Comparison of ENCODE assay signal across 9 mouse cellular contexts in the genomic region with DNA sequence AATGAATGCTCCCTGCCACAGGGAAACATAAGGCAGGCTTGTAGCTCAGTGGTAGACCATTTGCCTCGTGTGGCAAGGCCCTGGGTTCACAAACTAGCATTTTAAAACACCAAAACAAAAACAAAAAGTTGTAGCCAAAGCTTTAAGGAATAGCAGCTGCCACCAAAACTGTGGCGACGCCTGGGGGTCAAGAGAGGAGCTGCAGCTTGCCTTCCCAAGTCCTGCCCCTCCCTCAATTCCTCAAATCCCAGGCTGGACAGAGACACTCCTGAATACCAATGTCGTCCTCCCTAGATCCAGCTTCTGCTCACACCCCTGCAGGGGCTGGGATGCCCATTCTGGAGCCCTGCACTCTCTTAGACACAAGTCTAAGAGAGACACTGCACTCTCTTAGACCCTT. TPM values are rescaled to one million over a fixed set of nuclear protein-coding genes. Genes with fewer than 3 reads are reported as not detected.
DNase-seq lines count a peak whose midpoint lies in the region; ATAC-seq and TF ChIP-seq lines count a peak whose summit lies in the region.
"Had no signal": no experiment of that assay in that cellular context is flagged by ENCODE, and none has a peak within 500 bp of the region (broad histone marks: within the 10 kb centered on the region; RNA-seq: fewer than 3 reads in every experiment).

No protein-coding gene starts in this region.

- H3K9ac ChIP-seq in kidney, postnatal 0 days (ENCODE audit: low read depth, low read length) = no peak overlapping the region
- no peak overlapping the region for H3K9ac ChIP-seq in embryonic facial prominence, embryonic 11.5 days (replicated peaks; ENCODE audit: low read length)
- H3K9ac ChIP-seq in midbrain, embryonic 13.5 days (replicated peaks) = no peak overlapping the region

- H3K36me3 ChIP-seq in kidney, postnatal 0 days (ENCODE audit: insufficient read depth, low read length) = no peaks in the 10 kb centered on the region
- no peaks in the 10 kb centered on the region for H3K36me3 ChIP-seq in thymus, adult 2 months (ENCODE audit: control insufficient read depth, insufficient read depth, low read length)
- no peaks in the 10 kb centered on the region for H3K36me3 ChIP-seq in embryonic facial prominence, embryonic 11.5 days (replicated peaks; ENCODE audit: control insufficient read depth, insufficient read depth, low read depth, low read length)
- H3K36me3 ChIP-seq in midbrain, embryonic 13.5 days = no peaks in the 10 kb centered on the region
- H3K36me3 ChIP-seq: hindbrain, embryonic 10.5 days had no signal

- no peak overlapping the region for H3K4me3 ChIP-seq in kidney, postnatal 0 days (replicated peaks; ENCODE audit: low read depth, low read length)
- H3K4me3 ChIP-seq in thymus, adult 2 months (ENCODE audit: control insufficient read depth, insufficient read depth, low read length) = no peak overlapping the region
- H3K4me3 ChIP-seq in embryonic facial prominence, embryonic 11.5 days (ENCODE audit: low read depth, low read length) = no peak overlapping the region
- no peak overlapping the region for H3K4me3 ChIP-seq in midbrain, embryonic 13.5 days (replicated peaks)
- H3K4me3 ChIP-seq: hindbrain, embryonic 10.5 days had no signal

- H3K27me3 ChIP-seq in kidney, postnatal 0 days (ENCODE audit: insufficient read depth, low read length) = no peaks in the 10 kb centered on the region
- no peaks in the 10 kb centered on the region for H3K27me3 ChIP-seq in thymus, adult 2 months (ENCODE audit: control insufficient read depth, insufficient read depth, low read length)
- H3K27me3 ChIP-seq in embryonic facial prominence, embryonic 11.5 days (ENCODE audit: control insufficient read depth, insufficient read depth, low read length) = no peaks in the 10 kb centered on the region
- no peaks in the 10 kb centered on the region; the same call in 1 of the 2 replicates for H3K27me3 ChIP-seq in midbrain, embryonic 13.5 days

- no peaks in the 10 kb centered on the region for H3K9me3 ChIP-seq in kidney, postnatal 0 days (replicated peaks; ENCODE audit: low read length)
- no peaks in the 10 kb centered on the region for H3K9me3 ChIP-seq in embryonic facial prominence, embryonic 11.5 days (replicated peaks; ENCODE audit: control insufficient read depth, low read length)
- H3K9me3 ChIP-seq in midbrain, embryonic 13.5 days = no peaks in the 10 kb centered on the region
- H3K9me3 ChIP-seq: hindbrain, embryonic 10.5 days had no signal

- ATAC-seq in kidney, postnatal 0 days (replicated peaks; ENCODE audit: low FRiP score, low read depth) = no peak
- no peak for ATAC-seq in embryonic facial prominence, embryonic 11.5 days (replicated peaks; ENCODE audit: insufficient number of reproducible peaks, low FRiP score, low TSS enrichment, low read depth)
- ATAC-seq in midbrain, embryonic 13.5 days = no peak

- DNase-seq in kidney, postnatal 0 days (ENCODE audit: low spot score) = peak; percentile 67
- no peak for DNase-seq in kidney, postnatal 14 days
- peak; percentile 34 for DNase-seq in thymus, postnatal 4 days
- no peak for DNase-seq in thymus, adult 2 months
- DNase-seq in embryonic facial prominence, embryonic 11.5 days (ENCODE audit: low spot score) = peak; percentile 50
- DNase-seq in urinary bladder, postnatal 14 days (ENCODE audit: low spot score) = no peak
- DNase-seq: thymus, postnatal 14 days had no signal

- no peak for TF ChIP-seq POLR2A in thymus, adult 2 months (IDR thresholded peaks at IDR 0.05; ENCODE audit: control insufficient read depth, extremely low read depth, insufficient read depth, low read length, poor library complexity)

- TF ChIP-seq CTCF in kidney, postnatal 0 days (IDR thresholded peaks at IDR 0.05; ENCODE audit: low read depth) = peak; percentile 58
- TF ChIP-seq CTCF in thymus, adult 2 months (IDR thresholded peaks at IDR 0.05; ENCODE audit: borderline replicate concordance, control insufficient read depth, extremely low read depth, insufficient read depth, low read length, poor library complexity) = no peak

- no peak overlapping the region for H3K4me2 ChIP-seq in kidney, postnatal 0 days (ENCODE audit: low read length)
- H3K4me2 ChIP-seq in embryonic facial prominence, embryonic 11.5 days (ENCODE audit: low read depth, low read length) = no peak overlapping the region
- H3K4me2 ChIP-seq in midbrain, embryonic 13.5 days (replicated peaks) = no peak overlapping the region

- WGBS in kidney, postnatal 0 days = 5% methylated on average over 4 of the region's 4 CpGs
- 43% methylated on average over 4 of the region's 4 CpGs for WGBS in thymus, adult 2 months
- 0% methylated on average over 4 of the region's 4 CpGs for WGBS in embryonic facial prominence, embryonic 11.5 days
- 4% methylated on average over 4 of the region's 4 CpGs for WGBS in midbrain, embryonic 13.5 days

- no peak overlapping the region for H3K27ac ChIP-seq in kidney, postnatal 0 days
- no peak overlapping the region for H3K27ac ChIP-seq in thymus, adult 2 months (ENCODE audit: control insufficient read depth, insufficient read depth, low read length)
- no peak overlapping the region for H3K27ac ChIP-seq in embryonic facial prominence, embryonic 11.5 days (replicated peaks; ENCODE audit: low read depth, low read length)
- H3K27ac ChIP-seq in midbrain, embryonic 13.5 days = no peak overlapping the region
- H3K27ac ChIP-seq: hindbrain, embryonic 10.5 days had no signal

- H3K4me1 ChIP-seq in kidney, postnatal 0 days (replicated peaks; ENCODE audit: insufficient read depth, low read length) = no peaks in the 10 kb centered on the region
- no peaks in the 10 kb centered on the region for H3K4me1 ChIP-seq in thymus, adult 2 months (replicated peaks; ENCODE audit: control insufficient read depth, insufficient read depth, low read length)
- no peaks in the 10 kb centered on the region for H3K4me1 ChIP-seq in embryonic facial prominence, embryonic 11.5 days (ENCODE audit: control insufficient read depth, insufficient read depth, low read length)
- H3K4me1 ChIP-seq in midbrain, embryonic 13.5 days (replicated peaks) = peaks cover 17% of the 10 kb centered on the region; the same call in 1 of the 2 replicates

RNA-seq across cellular contexts. Expression of gene Edn2, which starts 25.9 kb away (rescaled TPM):
- 0.09 TPM in 1 of 2 replicates, not detected in the other for polyA plus RNA-seq in kidney, postnatal 0 days (2015; fragmentation: Nextera tagmentation; extraction: Ambion mirVana)
- polyA plus RNA-seq in thymus, adult 2 months (2012; rRNA removed) = 0.65 and 1.2 TPM in 2 replicates
- 0.14 and 0.20 TPM in 2 replicates for polyA plus RNA-seq in embryonic facial prominence, embryonic 11.5 days (2014; fragmentation: Nextera tagmentation; extraction: Ambion mirVana)
- polyA plus RNA-seq in midbrain, embryonic 13.5 days (2015; fragmentation: Nextera tagmentation; extraction: Ambion mirVana) = not detected in 2 replicates

Comparison
In these comparisons a context has a peak if more than half of its experiments do, and no peak if none do; other contexts are left out.
1. DNase-seq: peak in kidney, postnatal 0 days (single experiment), thymus, postnatal 4 days (single experiment) and embryonic facial prominence, embryonic 11.5 days (single experiment); none in kidney, postnatal 14 days (single experiment), thymus, adult 2 months (single experiment) and urinary bladder, postnatal 14 days (single experiment).